Mouse (Mus musculus) forebrain, embryonic 11.5 days (tissue): ENCODE measurements around the gene Ankrd66. TPM values are rescaled to one million over a fixed set of nuclear protein-coding genes. Genes with fewer than 3 reads are reported as not detected.
"Not testable (repeated sequence)": the region's sequence is repeated elsewhere in the genome, so short reads cannot be mapped to it uniquely, and the experiment has no call there.

Source experiments
- ATAC-seq: fragments of 200-750 bp; cut with Nextera tagmentation; replicated peaks from 2 replicates; pipeline ENCODE4 v1.8.0; 2017; ENCODE audit warnings: moderate TSS enrichment; ENCODE audit not compliant: low FRiP score
- DNase-seq: peaks from one replicate; pipeline ENCODE4 v3.0.0-alpha.2; 2017; ENCODE audit warnings: low spot score
- H3K27ac ChIP-seq: fragments of 300-500 bp; sonication (generic); 2 replicates; pipeline ENCODE4 v1.5.1; 2014; ENCODE audit warnings: low read depth, low read length
- H3K27me3 ChIP-seq: fragments of 300-500 bp; sonication (generic); 2 replicates; pipeline ENCODE4 v1.6.1; 2014; ENCODE audit warnings: mild to moderate bottlenecking, low read length, mixed read lengths; ENCODE audit not compliant: control insufficient read depth, insufficient read depth
- H3K36me3 ChIP-seq: fragments of 300-500 bp; sonication (generic); 2 replicates; pipeline ENCODE4 v1.6.1; 2014; ENCODE audit warnings: mild to moderate bottlenecking, low read length, moderate library complexity, mixed read lengths; ENCODE audit not compliant: control insufficient read depth, insufficient read depth
- H3K4me1 ChIP-seq: fragments of 300-500 bp; sonication (generic); replicated peaks from 2 replicates; pipeline ENCODE4 v1.6.1; 2014; ENCODE audit warnings: low read length, mixed read lengths; ENCODE audit not compliant: control insufficient read depth, insufficient read depth
- H3K4me2 ChIP-seq: fragments of 300-500 bp; sonication (generic); 2 replicates; pipeline ENCODE4 v1.6.1; 2014; ENCODE audit warnings: low read depth, mild to moderate bottlenecking, low read length, moderate library complexity, mixed read lengths; ENCODE audit not compliant: severe bottlenecking
- H3K4me3 ChIP-seq: fragments of 300-500 bp; sonication (generic); 2 replicates; pipeline ENCODE4 v1.5.1; 2014; ENCODE audit warnings: low read depth, low read length
- H3K9ac ChIP-seq: fragments of 300-500 bp; sonication (generic); 2 replicates; pipeline ENCODE4 v1.6.1; 2014; ENCODE audit warnings: low read length
- H3K9me3 ChIP-seq: fragments of 300-500 bp; sonication (generic); 2 replicates; pipeline ENCODE4 v1.6.1; 2016; ENCODE audit warnings: low read length, mixed read lengths; ENCODE audit not compliant: control insufficient read depth
- WGBS: fragments of 180-500 bp; shearing (Covaris S2); extraction: QIAGEN DNeasy Blood & Tissue Kit; methylation state at CpG from one replicate; pipeline ENCODE4 v1.1.7; 2014; 5-methylcytosine and 5-hydroxymethylcytosine counted together
- polyA plus RNA-seq: library from polyadenylated mRNA; unstranded; fragments of >200 nt; fragmentation: Nextera tagmentation; extraction: Ambion mirVana; gene quantifications from 2 replicates; pipeline ENCODE4 v1.2.1, GENCODE M21; 2014

The Ankrd66 gene
- polyA plus RNA-seq, 1 experiment from 2014 or later, result not detected

DNA sequence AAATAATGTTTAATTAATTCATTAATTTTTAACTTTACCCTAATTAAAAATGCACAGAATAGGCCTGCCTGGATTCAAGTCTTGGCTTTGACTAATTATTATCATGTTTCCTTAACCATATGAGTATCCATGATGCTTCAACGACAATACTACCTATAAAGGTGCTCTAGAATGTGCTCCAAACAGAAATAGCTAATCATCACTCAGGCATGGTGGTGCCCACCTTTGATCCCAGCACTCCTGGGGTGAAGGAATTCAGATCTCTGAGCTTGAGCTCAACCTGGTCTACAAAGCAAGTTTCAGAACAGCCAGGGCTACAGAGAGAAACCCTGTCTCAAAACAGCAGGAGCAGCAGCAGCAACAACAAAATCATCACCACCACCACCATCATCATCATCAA, 42.9 kb downstream of the Ankrd66 start:
- 74% methylated on average over 1 of the region's 1 CpGs for WGBS

DNA sequence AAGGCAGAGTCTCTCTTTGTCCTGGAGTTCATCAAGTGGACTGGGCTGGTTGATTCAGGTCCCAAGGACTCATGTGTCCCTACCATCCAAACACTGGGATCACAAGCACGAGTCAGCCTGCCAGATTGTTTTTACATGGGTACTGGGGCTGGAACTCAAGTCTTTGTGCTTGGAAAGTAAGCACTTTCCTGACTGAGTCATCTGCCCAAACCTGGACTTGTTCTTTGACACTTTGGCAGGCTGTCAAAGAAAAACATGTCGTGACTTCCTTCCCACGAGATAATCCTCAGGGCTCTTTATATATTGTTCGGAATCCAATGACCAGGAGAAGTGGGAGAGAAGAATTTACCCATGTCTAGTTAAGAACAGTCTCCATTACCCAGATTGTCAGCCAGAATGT, 45.9 kb downstream of the Ankrd66 start:
- no peak overlapping the region for H3K9ac ChIP-seq
- ATAC-seq (no peak), DNase-seq (no peak)
- no peak overlapping the region for H3K4me2 ChIP-seq
- H3K27ac ChIP-seq, result no peak overlapping the region
- H3K27me3 ChIP-seq, result no peaks in the 10 kb centered on the region
- no peaks in the 10 kb centered on the region for H3K36me3 ChIP-seq
- WGBS, result 84% methylated on average over 4 of the region's 4 CpGs
- no peaks in the 10 kb centered on the region for H3K9me3 ChIP-seq
- no peak overlapping the region for H3K4me3 ChIP-seq
- H3K4me1 ChIP-seq, result no peaks in the 10 kb centered on the region

More for the DNA sequence above, 42.9 kb downstream of the Ankrd66 start:
- Histone ChIP-seq H3K9ac (no peak overlapping the region), H3K36me3 (no peaks in the 10 kb centered on the region), H3K4me3 (no peak overlapping the region), H3K9me3 (no peaks in the 10 kb centered on the region), H3K4me2 (no peak overlapping the region), H3K4me1 (no peaks in the 10 kb centered on the region), H3K27me3 (no peaks in the 10 kb centered on the region), H3K27ac (no peak overlapping the region)
- DNase-seq, result no peak
- no peak for ATAC-seq

DNA sequence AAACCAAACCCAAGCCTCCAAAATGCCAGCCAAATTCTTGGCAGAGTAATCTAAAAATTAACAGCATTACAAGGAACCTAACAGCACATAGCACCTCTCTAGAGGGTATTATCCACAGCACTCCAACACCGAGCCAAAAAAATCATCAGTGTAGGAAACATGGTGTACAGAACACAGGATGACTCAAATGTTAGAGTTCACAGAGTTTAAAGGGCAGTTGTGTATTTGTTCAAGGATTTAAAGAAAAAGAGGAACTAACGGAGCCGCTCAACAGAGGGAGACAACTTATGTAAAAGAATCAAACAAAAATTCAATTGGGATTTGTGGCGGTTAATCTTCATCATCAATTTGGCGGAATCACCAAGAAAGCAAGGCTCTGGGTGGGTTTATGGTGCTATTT, 47.9 kb downstream of the Ankrd66 start:
- no peaks in the 10 kb centered on the region for H3K36me3 ChIP-seq
- DNase-seq (no peak), ATAC-seq (no peak)
- no peak overlapping the region for H3K4me2 ChIP-seq
- H3K4me1 ChIP-seq, result no peaks in the 10 kb centered on the region
- WGBS, result 87% methylated on average over 5 of the region's 5 CpGs
- no peaks in the 10 kb centered on the region for H3K27me3 ChIP-seq
- no peak overlapping the region for H3K27ac ChIP-seq
- no peaks in the 10 kb centered on the region for H3K9me3 ChIP-seq
- no peak overlapping the region for H3K4me3 ChIP-seq
- no peak overlapping the region for H3K9ac ChIP-seq

GRCm38 (mm10) chr17:43490371-43490770, 53.1 kb downstream of the Ankrd66 start:
- not testable (repeated sequence) for H3K27me3 ChIP-seq, DNase-seq, H3K9ac ChIP-seq, H3K4me3 ChIP-seq, H3K4me1 ChIP-seq, H3K4me2 ChIP-seq, H3K36me3 ChIP-seq, ATAC-seq, H3K27ac ChIP-seq, H3K9me3 ChIP-seq
- WGBS, result 95% methylated on average over 8 of the region's 10 CpGs

GRCm38 (mm10) chr17:43488439-43489151, 54.8 kb downstream of the Ankrd66 start:
- Histone ChIP-seq H3K36me3 (no peaks in the 10 kb centered on the region), H3K9ac (no peak overlapping the region), H3K4me2 (no peak overlapping the region), H3K4me1 (no peaks in the 10 kb centered on the region), H3K9me3 (no peaks in the 10 kb centered on the region), H3K27me3 (no peaks in the 10 kb centered on the region), H3K4me3 (no peak overlapping the region), H3K27ac (no peak overlapping the region)
- DNase-seq (no peak), ATAC-seq (no peak)
- WGBS, result 95% methylated on average over 2 of the region's 2 CpGs

GRCm38 (mm10) chr17:43485982-43486381, 57.5 kb downstream of the Ankrd66 start:
- WGBS, result 94% methylated on average over 3 of the region's 3 CpGs
- no peak for DNase-seq
- H3K9ac ChIP-seq, result no peak overlapping the region
- H3K27me3 ChIP-seq, result no peaks in the 10 kb centered on the region
- no peak overlapping the region for H3K4me3 ChIP-seq
- no peak for ATAC-seq
- H3K9me3 ChIP-seq, result no peaks in the 10 kb centered on the region
- H3K4me2 ChIP-seq, result no peak overlapping the region
- no peaks in the 10 kb centered on the region for H3K4me1 ChIP-seq
- no peak overlapping the region for H3K27ac ChIP-seq
- no peaks in the 10 kb centered on the region for H3K36me3 ChIP-seq

Other genes starting within 250 kb of the Ankrd66 start
- gene Adgrf5, start 183.2 kb downstream of the Ankrd66 start, polyA plus RNA-seq, result 7.1 and 7.6 TPM in 2 replicates
- gene Mep1a, start 40.8 kb downstream of the Ankrd66 start, polyA plus RNA-seq, result not detected in 2 replicates
- 2.9 and 3.3 TPM in 2 replicates for gene Pla2g7, start 24.5 kb upstream of the Ankrd66 start, polyA plus RNA-seq
- gene Tdrd6, start 86.7 kb upstream of the Ankrd66 start, polyA plus RNA-seq, result 0.04 and 0.19 TPM in 2 replicates
- gene Slc25a27, start 123.6 kb upstream of the Ankrd66 start, polyA plus RNA-seq, result 56.6 and 60.9 TPM in 2 replicates
- 37.1 and 41.1 TPM in 2 replicates for gene Cyp39a1, start 123.8 kb upstream of the Ankrd66 start, polyA plus RNA-seq